Comparison of ENCODE assay signal across 8 mouse cellular contexts in genomic region chr8:126986495-126986894, GRCm38 (mm10). TPM values are rescaled to one million over a fixed set of nuclear protein-coding genes. Genes with fewer than 3 reads are reported as not detected.
DNase-seq lines count a peak whose midpoint lies in the region; ATAC-seq lines count a peak whose summit lies in the region.

No protein-coding gene starts in this region.

- no peaks in the 10 kb centered on the region for H3K9me3 ChIP-seq in heart, embryonic 11.5 days (replicated peaks; ENCODE audit: control insufficient read depth, low read length)
- H3K9me3 ChIP-seq in limb, embryonic 11.5 days (ENCODE audit: control insufficient read depth, low read length) = no peaks in the 10 kb centered on the region
- H3K9me3 ChIP-seq in midbrain, embryonic 16.5 days (replicated peaks; ENCODE audit: control insufficient read depth, low read length, poor library complexity, severe bottlenecking) = no peaks in the 10 kb centered on the region

- no peak overlapping the region for H3K27ac ChIP-seq in heart, embryonic 11.5 days (ENCODE audit: low read depth, low read length)
- H3K27ac ChIP-seq in limb, embryonic 11.5 days (replicated peaks; ENCODE audit: low read depth, low read length) = no peak overlapping the region
- no peak overlapping the region for H3K27ac ChIP-seq in midbrain, embryonic 16.5 days (ENCODE audit: low read length)

- ATAC-seq in heart, embryonic 11.5 days (replicated peaks; ENCODE audit: insufficient number of reproducible peaks, low FRiP score, low TSS enrichment) = no peak
- peak; percentile 89 for ATAC-seq in granulocyte monocyte progenitor cell, adult 5-6 weeks (replicated peaks; ENCODE audit: poor library complexity, severe bottlenecking)
- no peak for ATAC-seq in limb, embryonic 11.5 days (ENCODE audit: insufficient number of reproducible peaks, low FRiP score, low TSS enrichment, low read depth)
- peak; percentile 71; the same call in 1 of the 2 replicates for ATAC-seq in midbrain, embryonic 16.5 days

- 1% methylated on average over 12 of the region's 12 CpGs for WGBS in heart, embryonic 11.5 days (ENCODE audit: insufficient replicate concordance)
- WGBS in limb, embryonic 11.5 days = 4% methylated on average over 12 of the region's 12 CpGs
- WGBS in midbrain, embryonic 16.5 days = 3% methylated on average over 12 of the region's 12 CpGs

- H3K36me3 ChIP-seq in heart, embryonic 11.5 days (ENCODE audit: control insufficient read depth, insufficient read depth, low read length) = no peaks in the 10 kb centered on the region
- H3K36me3 ChIP-seq in limb, embryonic 11.5 days (ENCODE audit: control insufficient read depth, insufficient read depth, low read length) = no peaks in the 10 kb centered on the region
- no peaks in the 10 kb centered on the region for H3K36me3 ChIP-seq in midbrain, embryonic 16.5 days (ENCODE audit: control insufficient read depth, insufficient read depth, low read length)

- H3K27me3 ChIP-seq in heart, embryonic 11.5 days (ENCODE audit: control insufficient read depth, insufficient read depth, low read length) = no peaks in the 10 kb centered on the region
- no peaks in the 10 kb centered on the region for H3K27me3 ChIP-seq in limb, embryonic 11.5 days (ENCODE audit: control insufficient read depth, insufficient read depth, low read length)
- no peaks in the 10 kb centered on the region; the same call in 1 of the 2 replicates for H3K27me3 ChIP-seq in midbrain, embryonic 16.5 days (ENCODE audit: control insufficient read depth, insufficient read depth, low read depth, low read length)

- DNase-seq in heart, adult 11 months = peak; percentile 93
- peak; percentile 82 for DNase-seq in embryo, embryonic 11.5 days (ENCODE audit: low read depth, low spot score)
- DNase-seq in kidney, adult 8-10 months = peak; percentile 84 to 92
- peak; percentile 91 for DNase-seq in limb, embryonic 11.5 days (ENCODE audit: low spot score)
- DNase-seq in spleen, postnatal 10 days (ENCODE audit: low spot score in 2 of 2) = peak; percentile 39 to 76

- no peak overlapping the region for H3K4me2 ChIP-seq in heart, embryonic 11.5 days
- H3K4me2 ChIP-seq in limb, embryonic 11.5 days (ENCODE audit: low read depth, severe bottlenecking) = no peak overlapping the region
- 0 out of 2 replicates have a peak overlapping the region, but pooled peaks have one; percentile 31 for H3K4me2 ChIP-seq in midbrain, embryonic 16.5 days (ENCODE audit: low read length)

- no peak overlapping the region for H3K4me3 ChIP-seq in heart, embryonic 11.5 days (ENCODE audit: low read depth, low read length)
- no peak overlapping the region for H3K4me3 ChIP-seq in limb, embryonic 11.5 days (ENCODE audit: low read depth, low read length)
- H3K4me3 ChIP-seq in midbrain, embryonic 16.5 days (ENCODE audit: low read depth, low read length) = no peak overlapping the region

- H3K4me1 ChIP-seq in heart, embryonic 11.5 days (ENCODE audit: control insufficient read depth, insufficient read depth, low read length) = 0 out of 2 replicates have a peak, but pooled peaks cover 4% of the 10 kb centered on the region
- H3K4me1 ChIP-seq in limb, embryonic 11.5 days (ENCODE audit: control insufficient read depth, insufficient read depth, low read length) = no peaks in the 10 kb centered on the region
- H3K4me1 ChIP-seq in midbrain, embryonic 16.5 days (ENCODE audit: control insufficient read depth, insufficient read depth, low read length) = no peaks in the 10 kb centered on the region

- no peak overlapping the region for H3K9ac ChIP-seq in heart, embryonic 11.5 days (ENCODE audit: low read depth, low read length)
- no peak overlapping the region for H3K9ac ChIP-seq in limb, embryonic 11.5 days (ENCODE audit: low read length)
- no peak overlapping the region for H3K9ac ChIP-seq in midbrain, embryonic 16.5 days (ENCODE audit: low read depth, low read length)

RNA-seq across cellular contexts. Expression of gene Rbm34, which starts 15.6 kb away (rescaled TPM):
- polyA plus RNA-seq in heart, embryonic 11.5 days (2014; fragmentation: Nextera tagmentation; extraction: Ambion mirVana) = 15.6 and 16.0 TPM in 2 replicates
- 27.7 and 28.9 TPM in 2 replicates for total RNA-seq in granulocyte monocyte progenitor cell, adult 5-6 weeks (2014; fragmentation: Nextera tagmentation)
- 41.9 and 44.5 TPM in 2 replicates for total RNA-seq in granulocyte monocyte progenitor cell, adult 5-6 weeks (2017)
- 32.2 and 33.2 TPM in 2 replicates for polyA plus RNA-seq in limb, embryonic 11.5 days (2014; fragmentation: Nextera tagmentation; extraction: Ambion mirVana)
- 21.4 and 26.2 TPM in 2 replicates for polyA plus RNA-seq in midbrain, embryonic 16.5 days (2015; fragmentation: Nextera tagmentation; extraction: Ambion mirVana)

RNA-seq across cellular contexts. Expression of gene Tomm20, which starts 40.9 kb away (rescaled TPM):
- polyA plus RNA-seq in heart, embryonic 11.5 days (2014; fragmentation: Nextera tagmentation; extraction: Ambion mirVana) = 237 and 242 TPM in 2 replicates
- total RNA-seq in granulocyte monocyte progenitor cell, adult 5-6 weeks (2014; fragmentation: Nextera tagmentation) = 72.5 and 80.0 TPM in 2 replicates
- total RNA-seq in granulocyte monocyte progenitor cell, adult 5-6 weeks (2017) = 237 and 273 TPM in 2 replicates
- polyA plus RNA-seq in limb, embryonic 11.5 days (2014; fragmentation: Nextera tagmentation; extraction: Ambion mirVana) = 258 and 284 TPM in 2 replicates
- polyA plus RNA-seq in midbrain, embryonic 16.5 days (2015; fragmentation: Nextera tagmentation; extraction: Ambion mirVana) = 208 and 220 TPM in 2 replicates

Comparison
In these comparisons a context has a peak if more than half of its experiments do, and no peak if none do; other contexts are left out.
1. ATAC-seq: peak in granulocyte monocyte progenitor cell, adult 5-6 weeks (single experiment) and midbrain, embryonic 16.5 days (single experiment); none in heart, embryonic 11.5 days (single experiment) and limb, embryonic 11.5 days (single experiment).
2. Peak in every context shown above with its lines, with median percentiles within 50 percentile points of each other: DNase-seq.